Mouse (Mus musculus) myocyte (in vitro differentiated cells): Measurements from ENCODE around the gene Slc12a8.

ENCODE experiments used
- POLR2A ChIP-seq: IDR thresholded peaks from one replicate; pipeline ENCODE4 v1.6.1; 2011; ENCODE audit warnings: low read depth, mild to moderate bottlenecking, control low read depth, moderate library complexity; ENCODE audit not compliant: insufficient read length
- TCF12 ChIP-seq: IDR thresholded peaks from one replicate; pipeline ENCODE4 v1.6.1; 2011; ENCODE audit warnings: mild to moderate bottlenecking, control low read depth; ENCODE audit not compliant: poor library complexity, insufficient read depth, severe bottlenecking

- TF ChIP-seq POLR2A (no peak), TCF12 (no peak)
These were observed 136.0 kb downstream of the Slc12a8 start for GRCm38 (mm10) chr16:33653116-33653515.
